Comparison of ENCODE assay signal across 10 mouse cellular contexts in the genomic region with DNA sequence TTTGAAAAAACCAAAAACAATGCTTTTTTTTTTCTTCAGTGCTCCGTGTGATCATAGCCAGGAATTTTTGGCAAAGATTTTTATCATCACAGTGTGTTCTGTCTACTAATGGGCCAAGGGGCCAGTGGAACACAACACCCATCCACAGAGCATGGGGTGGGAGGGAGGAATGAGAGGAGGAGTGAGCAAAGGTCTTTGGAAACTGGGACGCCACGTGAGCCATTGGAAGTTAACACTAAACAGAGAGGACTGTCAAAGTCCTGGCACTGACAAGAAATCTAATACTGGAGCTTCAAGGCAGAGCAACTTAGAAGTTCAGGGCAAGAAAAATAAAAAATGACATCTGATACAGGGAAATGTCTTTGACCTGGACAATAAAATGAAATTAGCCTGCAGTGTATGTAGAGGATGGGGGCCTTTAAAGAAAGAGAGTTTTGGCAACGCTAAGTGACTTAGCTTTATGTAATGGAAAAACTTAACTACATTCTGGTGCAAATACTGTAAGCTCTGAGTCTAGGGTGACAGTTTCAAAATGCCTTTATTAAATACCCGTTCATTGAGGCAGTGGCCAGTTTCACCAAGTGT.
DNase-seq lines count a peak whose midpoint lies in the region; ATAC-seq lines count a peak whose summit lies in the region.
"Had no signal": no experiment of that assay in that cellular context is flagged by ENCODE, and none has a peak within 500 bp of the region (broad histone marks: within the 10 kb centered on the region; RNA-seq: fewer than 3 reads in every experiment).

No protein-coding gene starts in this region.

- no peaks in the 10 kb centered on the region for H3K9me3 ChIP-seq in limb, embryonic 13.5 days
- H3K9me3 ChIP-seq in limb, embryonic 10.5 days (replicated peaks), result no peaks in the 10 kb centered on the region
- no peaks in the 10 kb centered on the region for H3K9me3 ChIP-seq in embryonic facial prominence, embryonic 12.5 days
- H3K9me3 ChIP-seq in kidney, embryonic 15.5 days (replicated peaks), result no peaks in the 10 kb centered on the region
- H3K9me3 ChIP-seq in hindbrain, embryonic 16.5 days (ENCODE audit: control insufficient read depth, low read length), result no peaks in the 10 kb centered on the region
- H3K9me3 ChIP-seq: hindbrain, embryonic 13.5 days; liver, embryonic 15.5 days had no signal

- no peak for DNase-seq in limb, embryonic 10.5 days (ENCODE audit: low spot score)
- DNase-seq in lung, postnatal 25 days (ENCODE audit: low spot score), result peak; percentile 58
- DNase-seq in right cerebral cortex, postnatal 4 days, result no peak
- DNase-seq in layer of hippocampus, postnatal 36 days, result no peak

- no peak overlapping the region for H3K4me2 ChIP-seq in limb, embryonic 13.5 days (replicated peaks)
- H3K4me2 ChIP-seq in embryonic facial prominence, embryonic 12.5 days (replicated peaks), result no peak overlapping the region
- no peak overlapping the region for H3K4me2 ChIP-seq in kidney, embryonic 15.5 days
- no peak overlapping the region for H3K4me2 ChIP-seq in hindbrain, embryonic 16.5 days (ENCODE audit: low read length)
- H3K4me2 ChIP-seq: hindbrain, embryonic 13.5 days; liver, embryonic 15.5 days had no signal

- H3K4me1 ChIP-seq in limb, embryonic 13.5 days, result peaks cover 16% of the 10 kb centered on the region
- H3K4me1 ChIP-seq in limb, embryonic 10.5 days, result peaks cover 12% of the 10 kb centered on the region
- peaks cover 10% of the 10 kb centered on the region; the same call in 1 of the 2 replicates for H3K4me1 ChIP-seq in embryonic facial prominence, embryonic 12.5 days
- peaks cover 10% of the 10 kb centered on the region; the same call in 1 of the 2 replicates for H3K4me1 ChIP-seq in kidney, embryonic 15.5 days
- H3K4me1 ChIP-seq in hindbrain, embryonic 16.5 days (ENCODE audit: control insufficient read depth, insufficient read depth, low read depth, low read length), result no peaks in the 10 kb centered on the region
- H3K4me1 ChIP-seq: hindbrain, embryonic 13.5 days; liver, embryonic 15.5 days had no signal

- 32% methylated on average over 5 of the region's 5 CpGs for WGBS in limb, embryonic 13.5 days
- WGBS in limb, embryonic 10.5 days, result 66% methylated on average over 5 of the region's 5 CpGs
- WGBS in embryonic facial prominence, embryonic 12.5 days, result 36% methylated on average over 5 of the region's 5 CpGs
- 19% methylated on average over 5 of the region's 5 CpGs for WGBS in kidney, embryonic 15.5 days
- 75% methylated on average over 5 of the region's 5 CpGs for WGBS in hindbrain, embryonic 16.5 days

- no peaks in the 10 kb centered on the region for H3K27me3 ChIP-seq in limb, embryonic 13.5 days
- H3K27me3 ChIP-seq in limb, embryonic 10.5 days (ENCODE audit: low read depth, poor library complexity, severe bottlenecking), result no peaks in the 10 kb centered on the region
- H3K27me3 ChIP-seq in embryonic facial prominence, embryonic 12.5 days, result no peaks in the 10 kb centered on the region
- H3K27me3 ChIP-seq in kidney, embryonic 15.5 days, result no peaks in the 10 kb centered on the region
- H3K27me3 ChIP-seq in hindbrain, embryonic 16.5 days (replicated peaks; ENCODE audit: control insufficient read depth, insufficient read depth, low read length), result no peaks in the 10 kb centered on the region
- H3K27me3 ChIP-seq: hindbrain, embryonic 13.5 days; liver, embryonic 15.5 days had no signal

- ATAC-seq in limb, embryonic 13.5 days (ENCODE audit: low FRiP score, low read depth), result peak; percentile 71
- 0 out of 2 replicates have a peak, but pooled peaks have one; percentile 15 for ATAC-seq in embryonic facial prominence, embryonic 12.5 days (ENCODE audit: insufficient number of reproducible peaks, insufficient read depth, low FRiP score, low TSS enrichment)
- peak; percentile 79 for ATAC-seq in kidney, embryonic 15.5 days (replicated peaks; ENCODE audit: low FRiP score)
- no peak for ATAC-seq in hindbrain, embryonic 16.5 days

- H3K9ac ChIP-seq in limb, embryonic 13.5 days, result no peak overlapping the region
- no peak overlapping the region for H3K9ac ChIP-seq in embryonic facial prominence, embryonic 12.5 days
- H3K9ac ChIP-seq in kidney, embryonic 15.5 days, result no peak overlapping the region
- no peak overlapping the region for H3K9ac ChIP-seq in hindbrain, embryonic 16.5 days (ENCODE audit: low read depth, low read length)
- H3K9ac ChIP-seq: hindbrain, embryonic 13.5 days; liver, embryonic 15.5 days had no signal

- no peak overlapping the region for H3K4me3 ChIP-seq in limb, embryonic 13.5 days
- H3K4me3 ChIP-seq in limb, embryonic 10.5 days, result no peak overlapping the region
- H3K4me3 ChIP-seq in embryonic facial prominence, embryonic 12.5 days, result no peak overlapping the region
- H3K4me3 ChIP-seq in kidney, embryonic 15.5 days (replicated peaks), result no peak overlapping the region
- H3K4me3 ChIP-seq in hindbrain, embryonic 16.5 days (ENCODE audit: low read length), result no peak overlapping the region
- H3K4me3 ChIP-seq: hindbrain, embryonic 13.5 days; liver, embryonic 15.5 days had no signal

- no peak overlapping the region for H3K27ac ChIP-seq in limb, embryonic 13.5 days
- H3K27ac ChIP-seq in limb, embryonic 10.5 days, result no peak overlapping the region
- no peak overlapping the region for H3K27ac ChIP-seq in embryonic facial prominence, embryonic 12.5 days
- no peak overlapping the region for H3K27ac ChIP-seq in kidney, embryonic 15.5 days
- no peak overlapping the region for H3K27ac ChIP-seq in hindbrain, embryonic 16.5 days (ENCODE audit: low read depth, low read length)
- H3K27ac ChIP-seq: hindbrain, embryonic 13.5 days; liver, embryonic 15.5 days had no signal

- no peaks in the 10 kb centered on the region for H3K36me3 ChIP-seq in limb, embryonic 13.5 days
- no peaks in the 10 kb centered on the region for H3K36me3 ChIP-seq in limb, embryonic 10.5 days
- H3K36me3 ChIP-seq in embryonic facial prominence, embryonic 12.5 days, result no peaks in the 10 kb centered on the region
- no peaks in the 10 kb centered on the region for H3K36me3 ChIP-seq in kidney, embryonic 15.5 days
- H3K36me3 ChIP-seq in hindbrain, embryonic 16.5 days (ENCODE audit: control insufficient read depth, insufficient read depth, low read length), result no peaks in the 10 kb centered on the region
- H3K36me3 ChIP-seq: hindbrain, embryonic 13.5 days; liver, embryonic 15.5 days had no signal
